Mouse (Mus musculus) layer of hippocampus, adult 8-10 months (tissue): ENCODE measurements at regions not wholly inside any gene's neighbourhood (a gene's known extent, or its start where the extent isn't known, plus 50 kb on each side); places are given as distances from the start of the nearest gene placed in this dataset.

Experiments
- DNase-seq, 2 experiments: peaks; one replicate each; pipeline ENCODE4 v3.0.0; 2022; ENCODE audit warnings: low spot score in 2 of 2

DNA sequence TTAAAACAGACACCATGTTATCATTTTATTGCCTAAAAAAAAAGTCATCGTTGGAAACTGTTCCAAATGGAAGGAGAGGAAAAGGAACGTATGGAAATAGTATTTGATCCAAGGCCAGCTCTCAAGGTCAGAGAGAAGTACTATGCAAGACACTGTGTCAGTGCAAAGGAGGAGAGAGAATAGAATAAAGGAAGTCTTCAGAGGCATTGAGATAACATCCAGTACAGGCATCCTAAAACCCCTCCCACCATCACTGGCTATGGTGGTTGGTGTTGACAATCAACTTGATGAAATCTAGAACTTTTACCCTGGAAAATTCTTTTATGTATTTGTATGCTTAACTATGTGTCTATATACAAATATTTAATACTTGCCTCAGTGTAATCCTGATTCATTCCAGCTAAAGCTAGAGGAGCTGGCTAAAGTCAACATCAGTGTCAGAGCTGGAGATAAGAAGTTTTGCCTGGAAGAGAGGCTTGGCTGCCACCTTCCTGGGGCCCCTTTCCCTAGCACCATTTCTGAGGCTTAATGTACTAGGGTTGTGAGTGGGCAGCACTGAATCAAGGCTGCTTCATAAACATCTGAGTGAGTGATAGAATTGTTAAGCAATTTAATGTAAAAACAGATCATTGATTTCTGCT is 104.1 kb upstream of the Tmtc1 start:
- DNase-seq = no peak

DNA sequence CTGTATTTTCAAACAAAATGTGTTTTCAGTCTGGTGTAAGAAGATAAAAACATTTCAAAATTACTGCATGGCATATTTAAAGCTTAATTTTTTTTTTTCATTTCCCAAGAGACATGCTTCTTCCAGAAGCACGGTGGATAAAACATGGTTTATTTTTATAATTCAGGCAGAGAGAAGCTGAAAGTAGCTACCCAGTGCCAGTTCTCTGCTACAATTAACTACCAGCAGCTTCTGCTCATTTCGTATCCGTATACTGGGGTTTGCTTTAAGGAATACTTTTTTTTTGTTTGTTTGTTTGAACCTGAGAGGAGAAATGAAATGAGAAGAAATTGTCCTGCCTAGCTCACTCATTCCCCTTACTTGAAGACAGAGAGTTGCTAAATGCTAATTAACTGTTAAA is 98.9 kb upstream of the Tmtc1 start:
- no peak for DNase-seq

DNA sequence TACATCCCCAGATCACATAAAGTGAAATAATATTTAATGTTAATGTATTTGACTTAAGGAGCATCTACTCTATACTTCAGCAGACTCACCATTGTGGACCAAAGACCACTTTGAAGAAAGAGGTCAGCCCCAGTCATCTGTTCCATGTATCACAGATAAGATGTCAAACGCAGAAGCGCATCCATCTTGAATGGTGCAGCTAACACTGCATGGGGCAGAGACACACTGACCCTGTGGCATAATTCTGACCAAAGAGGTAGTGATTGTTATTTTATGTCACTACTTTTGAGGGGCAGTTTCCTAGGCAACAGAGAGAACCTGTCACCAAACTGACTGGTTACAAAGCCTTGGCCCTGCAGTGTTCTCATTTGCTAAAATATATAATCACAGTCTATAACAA is 97.8 kb upstream of the Tmtc1 start:
- DNase-seq = no peak

DNA sequence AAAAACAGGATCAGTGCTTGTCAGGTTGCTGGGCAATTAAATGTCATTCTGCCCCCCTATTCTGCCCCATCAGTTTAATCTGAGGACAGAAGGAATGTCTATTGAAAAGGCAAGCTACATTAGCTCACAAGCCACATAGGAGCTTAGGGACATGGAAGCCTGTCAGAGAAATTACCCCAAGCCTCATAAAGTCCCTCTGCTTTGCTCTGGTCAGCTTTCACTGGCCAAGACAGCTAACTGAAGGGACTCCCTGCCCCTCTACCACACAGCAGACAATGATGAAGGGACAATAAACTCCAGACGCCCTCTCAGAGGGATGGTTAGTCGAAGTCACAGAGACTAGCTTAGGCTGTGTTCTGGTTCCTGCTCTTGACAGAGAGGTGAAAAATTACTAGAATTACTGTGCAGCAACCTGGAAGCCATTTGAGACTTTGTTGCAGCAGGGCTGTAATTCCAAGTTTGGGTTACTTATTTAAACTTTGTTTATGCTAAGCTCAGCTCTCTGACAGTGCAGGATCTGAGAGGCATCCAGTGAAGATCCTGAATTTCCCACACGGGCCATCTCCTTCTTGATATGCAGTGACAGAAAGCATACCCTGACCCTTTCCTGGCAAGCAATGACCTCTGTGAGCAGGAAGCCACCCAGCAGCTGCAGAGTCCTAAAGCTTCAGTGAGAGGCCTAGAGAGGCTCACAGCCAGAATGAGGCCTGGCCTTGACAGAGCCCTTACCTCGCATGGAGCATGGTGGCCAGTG is 95.2 kb upstream of the Tmtc1 start:
- DNase-seq = no peak

DNA sequence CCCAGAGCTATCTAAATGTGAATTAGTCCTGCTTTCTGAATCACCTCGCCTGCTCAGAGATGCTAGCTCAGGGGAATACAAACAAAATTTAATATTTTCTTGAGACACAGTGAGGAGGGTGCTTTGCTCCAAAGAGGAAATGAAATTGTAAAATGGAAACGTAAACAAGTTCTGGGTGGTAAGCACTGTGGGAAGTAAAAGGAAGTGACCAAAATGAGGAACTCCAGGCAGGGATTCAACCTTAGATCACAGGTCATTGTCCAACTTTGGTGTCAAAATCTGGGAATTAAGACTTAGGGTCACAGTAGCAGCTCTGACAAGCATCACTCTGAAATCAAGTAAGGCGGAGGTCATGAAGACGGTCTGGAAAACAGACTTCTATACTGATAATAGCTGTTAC is 90.2 kb upstream of the Tmtc1 start:
- no peak for DNase-seq

DNA sequence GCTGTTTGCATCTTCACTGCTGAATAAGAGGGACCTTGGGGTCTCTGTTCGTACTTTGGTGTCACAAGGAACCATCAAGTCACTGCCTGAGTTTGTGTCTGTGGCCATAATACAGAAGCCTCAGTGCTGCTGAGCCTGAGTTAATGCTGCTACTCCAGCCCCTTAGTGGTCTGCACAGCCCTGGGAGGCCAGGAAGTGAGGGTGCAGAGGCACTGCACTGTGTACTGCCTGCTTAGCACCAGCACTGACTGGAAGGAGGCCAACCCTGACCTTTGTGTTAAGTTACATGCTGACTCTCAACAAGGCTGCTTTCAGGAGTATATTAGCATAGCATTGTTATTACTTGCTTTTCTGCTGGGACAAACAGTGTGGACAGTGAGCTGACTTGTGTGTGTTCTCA is 86.9 kb upstream of the Tmtc1 start:
- no peak for DNase-seq

DNA sequence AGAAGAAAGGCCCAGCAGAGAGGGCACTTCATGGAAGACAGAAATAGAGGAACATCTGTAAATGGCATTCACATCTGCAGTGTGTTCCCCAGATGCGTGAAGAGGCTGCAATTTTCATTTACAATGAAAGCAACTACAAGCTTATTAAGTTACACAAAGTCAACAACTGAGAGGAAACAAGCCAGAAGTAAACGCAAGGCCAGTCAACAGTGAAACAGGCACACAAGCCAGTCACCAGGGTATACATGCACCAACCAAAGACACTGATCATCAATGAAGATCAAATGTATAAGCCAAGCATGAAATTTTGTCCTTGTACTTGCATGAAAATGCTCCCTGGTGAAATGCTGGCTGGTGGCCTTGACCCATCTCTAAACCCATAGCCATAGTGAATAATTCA is 84.4 kb upstream of the Tmtc1 start:
- no peak for DNase-seq

DNA sequence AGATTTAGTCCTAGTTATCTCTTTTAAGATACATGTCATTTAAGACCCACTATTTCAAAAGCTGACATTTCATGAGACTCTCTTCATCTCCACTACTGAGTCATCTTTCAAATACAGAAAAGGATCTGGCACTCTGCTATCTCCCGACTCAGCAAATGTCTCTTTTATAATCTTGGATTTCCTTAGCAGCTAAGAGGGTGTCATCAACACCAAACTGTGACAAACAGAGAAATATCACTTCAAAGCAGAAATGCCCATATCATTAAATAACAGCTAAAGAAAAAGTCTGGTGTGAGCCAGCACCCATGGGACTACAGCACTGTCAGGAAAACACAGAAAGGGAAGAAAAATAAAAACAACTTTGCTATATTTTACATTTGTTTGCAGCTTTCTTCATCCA is 78.7 kb upstream of the Tmtc1 start:
- no peak for DNase-seq

DNA sequence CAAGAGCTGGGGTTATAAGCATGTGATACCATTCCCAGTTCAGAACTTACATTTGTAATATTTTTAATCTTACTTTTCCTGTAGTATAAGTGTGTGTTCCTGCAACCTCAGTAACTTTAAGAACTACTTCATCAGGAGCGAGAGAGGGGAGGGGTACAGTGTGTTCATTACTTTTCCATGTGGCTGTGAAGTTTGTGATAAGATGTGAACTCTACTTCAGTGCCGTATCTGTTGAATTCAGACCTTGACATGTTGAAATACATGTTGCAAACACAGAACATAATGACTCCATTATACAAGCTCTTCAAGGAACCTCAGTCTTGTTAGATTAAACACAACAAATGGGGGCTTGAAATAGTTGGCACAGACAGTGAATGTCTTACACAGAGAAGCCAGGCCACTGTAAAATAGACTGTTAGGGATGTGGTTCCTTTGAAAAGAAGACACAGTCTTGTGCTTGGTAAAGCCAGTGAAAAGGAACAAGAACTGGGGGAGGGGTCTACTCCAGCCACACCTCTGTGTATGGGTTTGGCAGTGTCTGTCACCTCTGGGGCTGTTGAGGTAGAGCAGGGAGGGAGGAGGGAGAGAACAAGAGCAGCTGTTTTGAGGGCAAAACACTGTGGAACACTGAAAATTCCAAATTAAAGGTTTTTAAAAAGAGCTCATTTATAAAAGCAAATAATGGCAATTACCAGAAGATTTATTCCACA is 73.5 kb upstream of the Tmtc1 start:
- no peak for DNase-seq

DNA sequence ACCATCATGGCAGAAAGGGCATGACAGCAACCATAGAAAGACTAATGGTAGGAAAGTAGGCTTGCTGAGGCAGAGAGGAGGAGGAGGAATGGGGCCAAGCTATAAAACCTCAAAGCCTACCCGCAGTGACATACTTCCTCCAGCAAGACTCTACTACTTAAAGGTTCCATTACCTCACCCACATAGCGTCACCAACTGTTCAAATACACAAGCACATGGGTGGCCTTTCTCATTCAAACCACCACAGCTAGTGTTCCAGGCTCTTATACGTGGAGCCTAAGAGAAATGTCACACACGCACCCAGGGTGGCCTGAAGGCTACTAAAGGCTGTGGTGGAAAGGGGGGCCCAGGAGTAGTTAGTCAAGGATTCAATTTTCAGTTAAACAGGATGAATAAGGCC is 72.5 kb upstream of the Tmtc1 start:
- DNase-seq = no peak

DNA sequence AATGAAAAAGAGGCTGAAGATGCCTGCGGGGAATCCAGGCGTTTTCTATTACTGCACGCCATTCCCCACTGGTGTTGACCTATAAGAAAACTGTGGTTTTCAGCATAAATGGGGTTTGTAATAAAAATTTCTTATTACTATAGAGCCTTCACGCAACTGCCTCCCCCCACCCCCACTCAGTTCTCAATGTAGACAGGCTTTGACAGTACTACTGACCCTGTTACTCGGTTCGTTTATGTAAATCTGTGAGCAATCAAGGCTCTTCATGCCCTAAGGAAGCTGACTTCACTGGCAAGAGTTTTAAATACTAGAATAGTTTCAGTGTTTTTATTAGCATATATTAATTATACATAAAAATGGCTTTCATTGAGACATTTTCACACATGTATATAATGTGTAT is 70.9 kb upstream of the Tmtc1 start:
- DNase-seq = no peak

DNA sequence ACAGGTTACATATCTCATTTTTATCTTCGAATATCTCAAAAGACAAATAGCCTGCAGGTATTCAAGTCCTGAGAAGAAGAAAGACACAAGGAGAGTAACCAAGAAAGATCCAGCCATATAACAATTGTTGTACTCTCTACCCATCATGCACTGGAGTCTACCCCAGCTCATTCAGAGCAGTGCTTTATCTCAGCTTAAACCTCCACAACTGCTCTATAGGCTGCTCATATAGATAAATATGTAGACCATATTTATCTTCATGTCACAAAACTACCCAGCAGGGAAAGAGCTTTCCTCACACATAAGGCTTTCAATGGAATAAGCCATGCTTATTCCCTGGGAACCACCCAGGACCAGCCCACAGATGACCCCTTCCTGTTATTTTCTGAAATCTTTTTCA is 70.5 kb upstream of the Tmtc1 start:
- no peak for DNase-seq

DNA sequence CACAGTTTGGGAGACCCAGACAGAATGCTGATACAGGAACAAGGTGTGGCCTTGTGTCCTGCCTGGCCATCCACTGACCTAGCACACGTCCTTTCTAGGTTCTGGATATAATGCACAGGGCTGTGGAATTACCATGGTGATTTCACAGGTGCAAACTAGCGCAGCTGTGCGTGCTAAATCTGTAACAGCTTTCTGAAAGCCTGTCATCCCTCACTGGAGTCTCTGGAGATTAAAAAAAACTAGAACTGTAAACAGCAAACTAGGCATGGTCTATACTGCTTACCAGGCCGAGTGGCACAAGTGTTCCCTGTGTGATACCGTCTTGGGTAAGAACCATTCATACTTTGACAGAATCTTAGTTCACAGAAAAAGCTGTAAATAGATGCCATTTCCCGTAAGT is 69.9 kb upstream of the Tmtc1 start:
- DNase-seq = no peak

DNA sequence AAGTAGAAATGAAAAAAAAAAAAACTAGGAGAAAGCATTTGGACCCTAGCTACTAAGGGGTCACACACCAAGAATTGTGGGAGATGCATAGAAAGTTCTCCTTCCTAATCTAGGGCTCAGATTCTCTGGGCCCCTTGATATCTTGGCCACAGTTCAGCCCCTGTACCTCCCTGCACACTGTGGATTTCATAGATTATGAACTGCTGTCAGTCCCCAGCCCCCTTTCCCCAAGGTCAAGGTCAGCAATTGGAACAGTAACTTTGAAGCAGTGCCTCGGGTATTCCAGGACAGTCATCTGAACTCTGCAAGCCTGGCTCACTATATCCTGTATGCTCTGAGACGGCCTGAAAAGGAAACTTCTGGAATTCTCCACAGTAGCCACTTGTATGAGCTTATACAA is 68.9 kb upstream of the Tmtc1 start:
- DNase-seq = no peak

DNA sequence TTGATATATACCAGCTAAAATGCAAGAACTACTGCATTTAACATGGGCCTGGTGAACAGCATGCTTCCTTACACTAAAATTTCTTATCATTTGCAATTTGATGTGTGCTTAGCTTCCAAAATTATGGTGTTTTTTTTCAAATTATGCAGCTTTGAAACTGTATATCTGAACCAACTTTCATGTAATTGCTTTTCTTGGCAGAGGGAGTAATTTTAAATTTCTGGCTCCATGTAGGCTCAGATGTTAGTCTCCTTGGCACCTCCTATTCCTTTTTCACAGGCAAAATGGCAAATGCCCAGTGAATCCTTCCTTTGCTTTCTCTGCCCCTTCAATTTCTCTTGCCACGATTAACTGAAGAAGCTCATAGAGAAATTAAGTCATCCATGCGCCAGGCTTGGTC is 61.1 kb upstream of the Tmtc1 start:
- DNase-seq = no peak

DNA sequence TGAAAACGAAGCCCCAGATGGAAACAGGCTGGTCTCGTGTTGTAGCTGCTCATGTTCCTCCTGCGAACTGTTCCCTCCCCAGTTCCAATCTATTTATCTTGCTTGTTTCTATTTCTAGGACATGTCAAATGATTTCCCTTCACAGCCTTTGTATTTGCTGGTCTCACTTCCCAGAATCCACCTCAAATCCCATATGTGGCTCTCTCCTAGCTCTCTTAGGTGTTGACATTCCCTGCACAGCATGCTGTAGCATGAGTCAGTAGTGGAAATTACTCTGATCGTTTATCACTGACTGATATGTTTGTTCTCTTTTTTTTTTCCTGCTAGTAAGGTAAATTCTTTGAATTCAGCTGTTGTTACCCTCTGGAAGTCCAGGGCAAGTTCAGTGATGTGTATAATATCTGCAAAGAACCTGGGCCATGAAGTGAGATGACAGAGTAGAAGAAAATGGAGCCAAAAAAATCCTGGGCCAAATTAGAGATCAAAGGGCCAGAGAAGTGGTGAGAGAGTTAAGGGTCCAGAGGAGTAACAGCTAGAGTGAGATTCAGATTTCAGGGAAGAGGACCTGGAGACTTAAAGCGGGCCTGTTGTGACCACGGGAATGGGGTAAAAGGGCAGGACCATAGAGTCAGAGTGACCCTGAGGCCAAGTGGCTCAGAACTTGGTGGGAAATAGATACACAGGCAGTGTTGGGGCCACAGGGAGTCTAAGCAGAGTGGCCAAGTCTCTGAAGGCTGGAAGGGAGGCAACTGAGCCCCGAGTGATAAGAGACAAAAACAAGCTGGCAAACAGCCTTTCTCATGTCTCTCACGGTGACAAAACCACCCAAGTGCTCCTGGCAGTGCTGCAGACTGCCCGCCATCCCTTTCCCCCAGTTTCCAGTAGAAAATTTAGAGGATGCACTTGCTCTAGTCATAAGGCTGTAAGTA is 56.3 kb upstream of the Tmtc1 start:
- no peak for DNase-seq
